Mouse (Mus musculus) cerebellum, adult 2 months (tissue): ENCODE measurements around the gene Ugt1a8.

Experiments used
- CTCF ChIP-seq: fragments of 200-500 bp; IDR thresholded peaks from 2 replicates; pipeline ENCODE4 v1.5.1; 2011; ENCODE audit warnings: low read depth, mild to moderate bottlenecking, control low read depth, low read length, moderate library complexity, borderline replicate concordance; ENCODE audit not compliant: insufficient read depth
- POLR2A ChIP-seq: fragments of 200-500 bp; IDR thresholded peaks from 2 replicates; pipeline ENCODE4 v1.6.1; 2011; ENCODE audit warnings: low read length, control low read depth, borderline replicate concordance; ENCODE audit not compliant: insufficient read depth

GRCm38 (mm10) chr1:88240072-88240471 lies 152.5 kb downstream of the Ugt1a8 start:
- TF ChIP-seq CTCF (no peak), POLR2A (no peak)
